Mouse (Mus musculus) forebrain, embryonic 13.5 days (tissue): Measurements from ENCODE around the gene Agtr1a. TPM values are rescaled to one million over a fixed set of nuclear protein-coding genes. Genes with fewer than 3 reads are reported as not detected.

ENCODE experiments used
- polyA plus RNA-seq: library from polyadenylated mRNA; unstranded; fragments of >200 nt; fragmentation: Nextera tagmentation; extraction: Ambion mirVana; gene quantifications from 2 replicates; pipeline ENCODE4 v1.2.1, GENCODE M21; 2015

Gene Agtr1a
- polyA plus RNA-seq, 1 experiment from 2014 or later, result 0.32 TPM

Other genes starting within 250 kb of the Agtr1a start
- 3.6 and 3.8 TPM in 2 replicates for gene Mboat1, start 200.0 kb upstream of the Agtr1a start, polyA plus RNA-seq
- 256 and 258 TPM in 2 replicates for gene Uqcrfs1, start 208.9 kb downstream of the Agtr1a start, polyA plus RNA-seq